Mouse (Mus musculus): ENCODE results near the gene Hspa1b.

Hspa1b gene

GRCm38 (mm10) chr17:34931061-34931734 is 27.8 kb downstream of the Hspa1b start, which contains the start of gene Neu1:
TSS of gene Neu1 (plus strand) at chr17:34931253.
- peak; percentile 84 to 97 for DNase-seq (ENCODE audit: low spot score in 2 of 2)

GRCm38 (mm10) chr17:34928841-34929240 is 30.2 kb downstream of the Hspa1b start:
- DNase-seq (ENCODE audit: low spot score in 2 of 2): no peak

GRCm38 (mm10) chr17:34927306-34928019 is 31.6 kb downstream of the Hspa1b start:
- no peak for DNase-seq (ENCODE audit: low spot score in 2 of 2)

GRCm38 (mm10) chr17:34924258-34924657 is 34.8 kb downstream of the Hspa1b start:
- DNase-seq (ENCODE audit: low spot score in 2 of 2): no peak

GRCm38 (mm10) chr17:34922939-34923338 is 36.1 kb downstream of the Hspa1b start:
- DNase-seq (ENCODE audit: low spot score in 2 of 2): no peak

- no peak for DNase-seq (ENCODE audit: low spot score in 2 of 2)
Observed at GRCm38 (mm10) chr17:34917188-34917587, 41.9 kb downstream of the Hspa1b start.

GRCm38 (mm10) chr17:34916316-34916715 is 42.7 kb downstream of the Hspa1b start:
- no peak for DNase-seq (ENCODE audit: low spot score in 2 of 2)

GRCm38 (mm10) chr17:34915410-34915831 is 43.6 kb downstream of the Hspa1b start:
- DNase-seq (ENCODE audit: low spot score in 2 of 2): no peak

- no peak for DNase-seq (ENCODE audit: low spot score in 2 of 2)
Observed at GRCm38 (mm10) chr17:34913930-34914665, 44.9 kb downstream of the Hspa1b start, which contains the start of gene Slc44a4. TSS of gene Slc44a4 (plus strand) at chr17:34914466.

- peak; percentile 85 to 90 for DNase-seq (ENCODE audit: low spot score in 2 of 2)
Observed at GRCm38 (mm10) chr17:34911945-34912351, 47.1 kb downstream of the Hspa1b start.

- no peak for DNase-seq (ENCODE audit: low spot score in 2 of 2)
Observed at GRCm38 (mm10) chr17:34910982-34911381, 48.1 kb downstream of the Hspa1b start.
